10 mouse cellular contexts compared by ENCODE assay signal in genomic region chr6:126772326-126772725, GRCm38 (mm10). TPM values are rescaled to one million over a fixed set of nuclear protein-coding genes. Genes with fewer than 3 reads are reported as not detected.
A peak's percentile ranks its signal among the peaks of the same experiment; 100 is the strongest.
DNase-seq lines count a peak whose midpoint lies in the region; ATAC-seq and TF ChIP-seq lines count a peak whose summit lies in the region.
"Had no signal": no experiment of that assay in that cellular context is flagged by ENCODE, and none has a peak within 500 bp of the region (broad histone marks: within the 10 kb centered on the region; RNA-seq: fewer than 3 reads in every experiment).

No protein-coding gene starts in this region.

- ATAC-seq in heart, embryonic 11.5 days (replicated peaks; ENCODE audit: insufficient number of reproducible peaks, low FRiP score, low TSS enrichment) = no peak
- peak; percentile 35; the same call in 1 of the 2 replicates for ATAC-seq in midbrain, postnatal 0 days (ENCODE audit: low FRiP score)
- ATAC-seq in midbrain, embryonic 15.5 days (replicated peaks) = no peak
- ATAC-seq in megakaryocyte progenitor cell, adult 5-6 weeks (replicated peaks; ENCODE audit: poor library complexity) = no peak

- H3K9ac ChIP-seq in heart, embryonic 11.5 days (ENCODE audit: low read depth, low read length) = no peak overlapping the region
- no peak overlapping the region for H3K9ac ChIP-seq in midbrain, postnatal 0 days (replicated peaks; ENCODE audit: low read length, poor library complexity, severe bottlenecking)
- H3K9ac ChIP-seq in midbrain, embryonic 15.5 days = no peak overlapping the region

- DNase-seq in heart, postnatal 14 days = peak; percentile 16 to 32
- peak; percentile 66 for DNase-seq in midbrain, postnatal 0 days (ENCODE audit: low spot score)
- peak; percentile 59 to 60 for DNase-seq in layer of hippocampus, adult 2 months (ENCODE audit: low spot score in 2 of 2)
- peak; percentile 61 for DNase-seq in right cerebral cortex, postnatal 4 days
- no peak for DNase-seq in ovary, postnatal 14 days (ENCODE audit: low spot score)
- DNase-seq: spleen, adult 18-20 months had no signal

- H3K9me3 ChIP-seq in heart, embryonic 11.5 days (replicated peaks; ENCODE audit: control insufficient read depth, low read length) = no peaks in the 10 kb centered on the region
- no peaks in the 10 kb centered on the region for H3K9me3 ChIP-seq in midbrain, postnatal 0 days (ENCODE audit: low read length)
- no peaks in the 10 kb centered on the region for H3K9me3 ChIP-seq in midbrain, embryonic 15.5 days
- H3K9me3 ChIP-seq: heart, embryonic 10.5 days had no signal

- H3K4me3 ChIP-seq in heart, embryonic 11.5 days (ENCODE audit: low read depth, low read length) = no peak overlapping the region
- H3K4me3 ChIP-seq in midbrain, postnatal 0 days (ENCODE audit: low read depth, low read length) = no peak overlapping the region
- H3K4me3 ChIP-seq in midbrain, embryonic 15.5 days = no peak overlapping the region
- no peak overlapping the region for H3K4me3 ChIP-seq in layer of hippocampus, adult 2 months
- H3K4me3 ChIP-seq: heart, embryonic 10.5 days had no signal

- no peak overlapping the region for H3K27ac ChIP-seq in heart, embryonic 11.5 days (ENCODE audit: low read depth, low read length)
- H3K27ac ChIP-seq in midbrain, postnatal 0 days (ENCODE audit: low read depth, low read length) = no peak overlapping the region
- H3K27ac ChIP-seq in midbrain, embryonic 15.5 days = no peak overlapping the region
- H3K27ac ChIP-seq in layer of hippocampus, adult 2 months = peak overlapping the region; percentile 80
- H3K27ac ChIP-seq: heart, embryonic 10.5 days had no signal

- WGBS in heart, embryonic 11.5 days (ENCODE audit: insufficient replicate concordance) = 72% methylated on average over 4 of the region's 4 CpGs
- WGBS in midbrain, postnatal 0 days = 79% methylated on average over 4 of the region's 4 CpGs
- WGBS in midbrain, embryonic 15.5 days = 72% methylated on average over 4 of the region's 4 CpGs

- no peak overlapping the region for H3K4me2 ChIP-seq in heart, embryonic 11.5 days
- no peak overlapping the region for H3K4me2 ChIP-seq in midbrain, postnatal 0 days (ENCODE audit: low read depth, low read length, poor library complexity, severe bottlenecking)
- H3K4me2 ChIP-seq in midbrain, embryonic 15.5 days = no peak overlapping the region

- H3K36me3 ChIP-seq in heart, embryonic 11.5 days (ENCODE audit: control insufficient read depth, insufficient read depth, low read length) = no peaks in the 10 kb centered on the region
- no peaks in the 10 kb centered on the region for H3K36me3 ChIP-seq in midbrain, postnatal 0 days (ENCODE audit: insufficient read depth, low read length)
- H3K36me3 ChIP-seq in midbrain, embryonic 15.5 days (replicated peaks) = no peaks in the 10 kb centered on the region
- H3K36me3 ChIP-seq: heart, embryonic 10.5 days had no signal

- intact Hi-C loops in heart, postnatal 14 days (cut with DNase I) = no loop called here

- TF ChIP-seq CTCF in midbrain, postnatal 0 days (IDR thresholded peaks at IDR 0.05) = no peak
- no peak for TF ChIP-seq CTCF in layer of hippocampus, adult 2 months (conservative IDR thresholded peaks at IDR 0.05)

- H3K4me1 ChIP-seq in heart, embryonic 11.5 days (ENCODE audit: control insufficient read depth, insufficient read depth, low read length) = peaks cover 13% of the 10 kb centered on the region
- peaks cover 8% of the 10 kb centered on the region for H3K4me1 ChIP-seq in midbrain, postnatal 0 days (ENCODE audit: insufficient read depth, low read length)
- H3K4me1 ChIP-seq in midbrain, embryonic 15.5 days = peaks cover 28% of the 10 kb centered on the region

- H3K27me3 ChIP-seq in heart, embryonic 11.5 days (ENCODE audit: control insufficient read depth, insufficient read depth, low read length) = peaks cover 2% of the 10 kb centered on the region; the same call in 1 of the 2 replicates
- H3K27me3 ChIP-seq in midbrain, postnatal 0 days (ENCODE audit: insufficient read depth, low read length) = no peaks in the 10 kb centered on the region
- no peaks in the 10 kb centered on the region for H3K27me3 ChIP-seq in midbrain, embryonic 15.5 days (replicated peaks)

RNA-seq across cellular contexts. Expression of gene Kcna6, which starts 31.9 kb away (rescaled TPM):
- 1 to 10 TPM; 1.9 to 2.2 TPM for total RNA-seq in heart, postnatal 14 days (2021)
- polyA plus RNA-seq in heart, embryonic 11.5 days (2014; fragmentation: Nextera tagmentation; extraction: Ambion mirVana) = 0.97 and 1.5 TPM in 2 replicates
- total RNA-seq in midbrain, postnatal 0 days (2014; rRNA removed) = 91.7 and 95.9 TPM in 2 replicates
- 26.9 and 29.2 TPM in 2 replicates for polyA plus RNA-seq in midbrain, postnatal 0 days (2015; fragmentation: Nextera tagmentation; extraction: Ambion mirVana)
- polyA plus RNA-seq in midbrain, embryonic 15.5 days (2015; fragmentation: Nextera tagmentation; extraction: Ambion mirVana) = 17.8 and 20.4 TPM in 2 replicates
- 10 to 100 TPM; 46.6 to 48.5 TPM for total RNA-seq in layer of hippocampus, adult 2 months (2021)
- total RNA-seq in megakaryocyte progenitor cell, adult 5-6 weeks (2015) = not detected in 2 replicates
- total RNA-seq in megakaryocyte progenitor cell, adult 5-6 weeks (2017) = not detected in 2 replicates

Comparison
In these comparisons a context has a peak if more than half of its experiments do, and no peak if none do; other contexts are left out.
1. RNA of gene Kcna6, which starts 31.9 kb away (total RNA-seq): 91.7 to 95.9 TPM in midbrain, postnatal 0 days and 46.6 to 48.5 TPM in layer of hippocampus, adult 2 months; 1.9 to 2.2 TPM in heart, postnatal 14 days and not detected in megakaryocyte progenitor cell, adult 5-6 weeks; every median in the first group is over 10 times any median in the second.